Mouse (Mus musculus) limb, embryonic 10.5 days (tissue): ENCODE measurements at regions not wholly inside any gene's neighbourhood (a gene's known extent, or its start where the extent isn't known, plus 50 kb on each side); places are given as distances from the start of the nearest gene placed in this dataset.

Experiments
- DNase-seq: peaks from one replicate; pipeline ENCODE4 v3.0.0-alpha.2; 2017; ENCODE audit warnings: low spot score
- H3K27ac ChIP-seq: fragments of 300-500 bp; sonication (generic); 2 replicates; pipeline ENCODE4 v1.5.1; 2016; ENCODE audit warnings: mild to moderate bottlenecking
- H3K27me3 ChIP-seq: fragments of 300-500 bp; sonication (generic); 2 replicates; pipeline ENCODE4 v1.6.1; 2016; ENCODE audit warnings: low read depth, mild to moderate bottlenecking; ENCODE audit not compliant: poor library complexity, severe bottlenecking
- H3K36me3 ChIP-seq: fragments of 300-500 bp; sonication (generic); 2 replicates; pipeline ENCODE4 v1.6.1; 2016; ENCODE audit warnings: mild to moderate bottlenecking, moderate library complexity
- H3K4me1 ChIP-seq: fragments of 300-500 bp; sonication (generic); 2 replicates; pipeline ENCODE4 v1.6.1; 2016
- H3K4me3 ChIP-seq: fragments of 300-500 bp; sonication (generic); 2 replicates; pipeline ENCODE4 v1.5.1; 2016; ENCODE audit warnings: mild to moderate bottlenecking, moderate library complexity
- H3K9me3 ChIP-seq: fragments of 300-500 bp; sonication (generic); replicated peaks from 2 replicates; pipeline ENCODE4 v1.6.1; 2016; ENCODE audit warnings: mild to moderate bottlenecking
- WGBS: fragments of 180-500 bp; shearing (Covaris S2); methylation state at CpG from one replicate; pipeline ENCODE4 v1.1.7; 2016; 5-methylcytosine and 5-hydroxymethylcytosine counted together

DNA sequence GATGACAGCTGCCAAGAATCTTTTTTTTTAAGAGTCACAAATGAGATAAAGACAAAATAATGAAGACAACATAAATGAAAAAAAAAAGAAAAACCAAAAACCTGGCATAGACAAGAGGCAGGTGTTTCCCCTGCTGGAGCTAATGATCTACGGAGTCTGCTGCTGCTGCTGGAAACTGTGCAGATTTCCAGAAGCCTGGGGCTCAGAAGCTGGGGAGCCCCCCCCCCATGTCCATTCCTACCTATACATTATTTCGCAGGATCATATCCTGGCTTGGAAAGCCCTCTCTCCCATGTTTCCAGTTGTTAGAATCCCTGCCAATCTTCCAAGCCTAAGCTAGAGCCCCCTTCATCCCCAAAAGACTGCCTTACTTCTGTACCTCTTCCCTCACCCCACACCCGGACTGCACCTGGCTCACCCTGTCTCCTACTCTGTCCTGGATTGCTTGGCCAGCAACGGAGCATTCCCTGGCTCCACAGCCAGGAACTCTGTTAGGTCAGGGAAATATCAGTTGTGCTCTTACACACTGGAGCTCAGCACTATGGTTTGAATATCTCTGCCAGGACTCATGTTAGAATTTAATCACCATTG lies 218.6 kb upstream of the Six2 start:
- Histone ChIP-seq H3K27me3 (peaks cover 16% of the 10 kb centered on the region; the same call in 1 of the 2 replicates), H3K4me3 (no peak overlapping the region), H3K9me3 (0 out of 2 replicates have a peak, but pooled peaks cover 4% of the 10 kb centered on the region), H3K27ac (no peak overlapping the region), H3K36me3 (no peaks in the 10 kb centered on the region), H3K4me1 (peaks cover 12% of the 10 kb centered on the region; the same call in 1 of the 2 replicates)
- WGBS = 81% methylated on average over 4 of the region's 4 CpGs
- DNase-seq = no peak

DNA sequence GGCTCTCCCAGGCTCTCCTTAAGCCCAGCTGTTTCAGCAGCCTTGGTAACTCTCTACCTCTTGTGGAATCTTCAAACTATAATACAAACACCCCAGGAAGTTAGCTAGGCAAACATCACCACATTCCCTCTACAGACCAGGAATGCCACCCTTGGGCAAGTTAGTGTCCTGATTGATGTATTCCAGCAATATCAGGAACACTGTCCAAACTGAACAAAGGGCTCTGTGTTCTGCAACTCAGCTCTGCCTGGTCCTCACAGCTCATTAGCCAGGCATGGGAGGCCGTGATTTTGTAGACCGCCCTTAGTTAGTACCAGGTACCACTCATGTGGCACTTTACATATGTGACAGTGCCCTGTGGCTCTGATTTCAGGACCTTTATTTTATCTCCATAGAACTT lies 214.5 kb upstream of the Six2 start:
- Histone ChIP-seq H3K4me3 (no peak overlapping the region), H3K36me3 (no peaks in the 10 kb centered on the region), H3K4me1 (peaks cover 31% of the 10 kb centered on the region; the same call in 1 of the 2 replicates), H3K27ac (no peak overlapping the region), H3K9me3 (0 out of 2 replicates have a peak, but pooled peaks cover 4% of the 10 kb centered on the region), H3K27me3 (peaks cover 13% of the 10 kb centered on the region; the same call in 1 of the 2 replicates)
- no peak for DNase-seq
- 90% methylated on average over 2 of the region's 2 CpGs for WGBS

DNA sequence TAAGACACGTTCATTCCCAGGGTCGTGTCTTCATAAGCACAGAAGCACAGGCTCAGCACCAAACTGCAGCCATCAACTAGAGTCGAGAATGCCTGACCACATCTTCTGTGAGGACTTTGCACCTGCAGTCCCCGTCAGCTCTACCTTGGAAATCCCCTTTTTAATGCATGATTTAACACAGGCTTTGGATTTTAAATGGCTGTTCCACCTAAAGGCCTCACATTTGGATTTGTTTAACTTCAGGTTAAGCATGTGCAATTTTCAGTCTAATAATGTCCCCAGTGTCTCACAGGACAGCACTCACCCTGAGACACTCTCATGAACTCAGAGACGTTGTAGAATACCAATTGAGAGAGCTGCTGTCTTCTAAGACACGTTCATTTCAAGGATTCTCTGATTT lies 211.0 kb upstream of the Six2 start:
- no peaks in the 10 kb centered on the region for H3K36me3 ChIP-seq
- 85% methylated on average over 6 of the region's 6 CpGs for WGBS
- H3K27me3 ChIP-seq = 0 out of 2 replicates have a peak, but pooled peaks cover 15% of the 10 kb centered on the region
- no peak for DNase-seq
- no peaks in the 10 kb centered on the region for H3K9me3 ChIP-seq
- H3K4me3 ChIP-seq = no peak overlapping the region
- H3K27ac ChIP-seq = no peak overlapping the region
- H3K4me1 ChIP-seq = peaks cover 31% of the 10 kb centered on the region; the same call in 1 of the 2 replicates

DNA sequence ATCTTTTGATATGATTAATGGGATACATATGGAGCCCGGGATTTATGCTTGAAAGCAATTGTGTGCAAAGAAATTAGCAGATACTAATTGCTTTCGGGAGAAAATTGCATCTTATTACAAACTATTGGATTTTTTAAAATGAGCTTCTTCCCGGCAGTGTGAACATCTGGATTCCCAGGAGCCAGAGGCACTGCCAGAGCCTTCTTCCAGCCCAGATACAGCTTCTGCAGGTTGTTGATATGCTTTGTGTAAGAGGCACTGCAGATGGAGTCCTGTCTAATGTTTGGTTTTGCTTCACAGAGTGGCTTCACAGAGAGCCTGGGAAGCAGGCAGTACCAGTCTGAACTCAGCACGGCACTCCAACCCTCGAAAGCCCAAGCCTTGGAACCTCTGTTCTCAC lies 207.9 kb upstream of the Six2 start:
- Histone ChIP-seq H3K9me3 (no peaks in the 10 kb centered on the region), H3K27ac (no peak overlapping the region), H3K36me3 (no peaks in the 10 kb centered on the region), H3K27me3 (peaks cover 22% of the 10 kb centered on the region; the same call in 1 of the 2 replicates), H3K4me1 (peaks cover 25% of the 10 kb centered on the region), H3K4me3 (no peak overlapping the region)
- no peak for DNase-seq
- WGBS = 75% methylated on average over 5 of the region's 5 CpGs

DNA sequence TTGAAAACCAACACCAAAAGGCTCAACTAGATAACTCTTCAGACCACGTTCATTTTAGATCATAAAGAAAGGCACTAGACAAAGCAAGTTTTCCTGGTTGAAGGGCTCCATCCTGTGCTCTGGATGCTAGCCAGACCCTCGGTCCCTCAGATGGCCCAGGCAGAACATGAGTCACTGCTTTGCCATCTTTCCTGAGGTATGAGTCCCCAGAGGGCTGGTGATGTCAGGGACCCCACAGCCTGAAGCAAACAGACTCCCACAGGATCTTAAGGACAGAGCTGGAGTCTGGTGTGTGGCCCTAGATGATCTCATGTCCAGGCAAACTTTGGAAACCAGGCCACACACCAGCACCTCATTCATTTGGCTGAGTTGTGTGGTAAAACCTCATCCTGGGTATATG lies 203.2 kb upstream of the Six2 start:
- H3K9me3 ChIP-seq = no peaks in the 10 kb centered on the region
- H3K27ac ChIP-seq = no peak overlapping the region
- 81% methylated on average over 2 of the region's 2 CpGs for WGBS
- peaks cover 43% of the 10 kb centered on the region for H3K27me3 ChIP-seq
- H3K36me3 ChIP-seq = no peaks in the 10 kb centered on the region
- no peak for DNase-seq
- no peak overlapping the region for H3K4me3 ChIP-seq
- peaks cover 36% of the 10 kb centered on the region for H3K4me1 ChIP-seq

DNA sequence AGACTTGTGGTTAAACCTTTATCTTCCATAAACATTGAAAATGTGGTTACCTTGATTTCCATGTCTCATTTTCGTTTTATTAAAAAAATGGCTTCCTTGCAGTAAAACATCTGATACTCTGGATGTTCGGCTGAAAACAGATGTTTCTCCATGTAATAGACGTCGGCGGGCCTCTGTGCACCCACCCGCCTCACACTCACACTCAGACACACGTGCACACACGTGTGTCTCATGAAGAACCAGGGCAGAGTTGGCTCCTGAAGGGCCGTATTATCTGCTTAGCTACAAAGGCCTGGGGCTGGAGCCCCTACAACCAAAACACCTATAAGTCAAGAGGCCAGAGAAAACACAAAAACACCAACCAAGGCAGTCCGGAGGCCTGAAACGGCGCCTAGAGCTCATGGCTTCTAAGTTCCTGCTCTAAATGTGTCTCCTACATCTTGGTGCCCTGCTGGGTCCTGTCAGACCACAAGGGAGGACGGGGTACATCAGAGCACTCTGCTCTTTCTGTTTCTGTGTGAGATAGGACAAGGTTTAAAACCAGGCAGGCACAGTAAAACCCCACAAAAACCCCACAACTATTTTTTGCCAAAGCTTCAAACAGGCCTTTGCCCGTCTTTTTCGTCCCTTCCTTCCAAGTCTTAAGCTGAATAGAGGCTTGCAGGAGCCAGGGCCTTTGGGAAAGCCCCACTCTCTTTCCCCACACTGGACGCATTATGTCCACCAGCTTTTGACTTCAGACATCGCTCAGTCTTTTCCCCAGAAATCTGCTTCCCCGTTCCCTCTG lies 201.9 kb upstream of the Six2 start:
- no peak for DNase-seq
- 76% methylated on average over 18 of the region's 18 CpGs for WGBS
- H3K36me3 ChIP-seq = no peaks in the 10 kb centered on the region
- H3K9me3 ChIP-seq = no peaks in the 10 kb centered on the region
- peaks cover 38% of the 10 kb centered on the region for H3K4me1 ChIP-seq
- H3K4me3 ChIP-seq = no peak overlapping the region
- H3K27ac ChIP-seq = peak overlapping the region; percentile 76
- peaks cover 49% of the 10 kb centered on the region for H3K27me3 ChIP-seq

DNA sequence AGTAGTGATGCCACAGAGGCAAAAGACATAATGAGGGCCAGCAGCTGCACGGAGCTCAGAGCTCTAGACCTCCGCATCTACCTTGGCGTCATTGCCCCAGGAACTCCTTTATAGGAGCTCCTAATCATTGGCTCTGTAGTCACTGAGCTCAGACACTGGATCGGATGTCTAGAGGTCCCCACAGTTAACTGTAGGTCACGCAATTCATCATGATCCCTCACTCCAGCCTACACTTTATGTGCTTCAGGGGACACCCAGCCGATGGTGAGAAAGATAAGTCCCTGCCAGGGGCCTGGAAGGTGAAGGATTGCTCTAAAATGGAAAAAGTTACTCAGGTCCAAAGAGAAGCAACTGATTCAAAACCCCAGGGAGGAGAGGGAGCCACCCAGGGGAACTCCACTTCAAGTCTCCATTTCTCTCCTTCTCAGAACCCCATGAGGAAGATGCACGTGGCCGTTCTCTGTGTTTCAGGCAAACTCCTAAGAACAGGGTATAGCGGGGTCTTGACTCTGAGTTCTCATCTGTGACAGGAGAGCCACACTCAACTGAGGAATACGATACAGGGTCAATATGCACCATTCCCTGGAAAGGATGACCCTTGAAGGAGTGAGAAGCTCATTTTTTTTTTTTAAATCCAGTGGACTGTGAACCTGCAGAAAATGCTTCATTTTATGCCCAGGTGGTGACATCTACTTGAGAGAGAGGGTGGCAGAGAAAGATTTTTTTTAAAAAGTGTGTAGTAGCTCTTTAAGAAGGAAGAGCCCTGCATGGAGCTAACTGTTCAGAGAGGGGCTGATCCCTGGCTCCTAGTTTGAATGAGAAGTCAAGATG lies 200.7 kb upstream of the Six2 start:
- Histone ChIP-seq H3K9me3 (no peaks in the 10 kb centered on the region), H3K36me3 (no peaks in the 10 kb centered on the region), H3K27me3 (peaks cover 54% of the 10 kb centered on the region), H3K4me3 (no peak overlapping the region), H3K4me1 (peaks cover 38% of the 10 kb centered on the region), H3K27ac (peak overlapping the region; percentile 76; the same call in 1 of the 2 replicates)
- no peak for DNase-seq
- 73% methylated on average over 10 of the region's 10 CpGs for WGBS

DNA sequence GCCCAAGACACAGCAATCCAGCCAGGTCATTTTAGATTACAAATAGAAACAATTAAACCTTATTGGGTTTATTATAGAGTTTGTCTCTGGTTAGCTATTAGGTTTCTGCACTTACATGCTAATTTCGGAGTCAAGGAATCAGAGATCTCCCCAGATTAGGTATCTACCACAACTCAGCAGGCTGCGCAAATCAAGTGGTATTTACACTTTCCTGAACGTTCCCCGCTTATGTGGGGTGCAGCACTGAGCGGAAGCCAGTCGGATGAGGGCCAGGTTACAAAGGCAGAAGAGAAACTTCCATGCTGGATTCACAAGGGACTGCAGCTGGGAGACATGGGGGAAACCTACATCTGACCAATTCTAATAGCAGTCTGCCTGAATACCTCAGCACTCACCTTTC lies 198.6 kb upstream of the Six2 start:
- H3K9me3 ChIP-seq = no peaks in the 10 kb centered on the region
- peaks cover 41% of the 10 kb centered on the region for H3K4me1 ChIP-seq
- no peak overlapping the region for H3K4me3 ChIP-seq
- no peak overlapping the region for H3K27ac ChIP-seq
- H3K27me3 ChIP-seq = peaks cover 69% of the 10 kb centered on the region
- no peak for DNase-seq
- WGBS = 93% methylated on average over 6 of the region's 6 CpGs
- H3K36me3 ChIP-seq = no peaks in the 10 kb centered on the region

DNA sequence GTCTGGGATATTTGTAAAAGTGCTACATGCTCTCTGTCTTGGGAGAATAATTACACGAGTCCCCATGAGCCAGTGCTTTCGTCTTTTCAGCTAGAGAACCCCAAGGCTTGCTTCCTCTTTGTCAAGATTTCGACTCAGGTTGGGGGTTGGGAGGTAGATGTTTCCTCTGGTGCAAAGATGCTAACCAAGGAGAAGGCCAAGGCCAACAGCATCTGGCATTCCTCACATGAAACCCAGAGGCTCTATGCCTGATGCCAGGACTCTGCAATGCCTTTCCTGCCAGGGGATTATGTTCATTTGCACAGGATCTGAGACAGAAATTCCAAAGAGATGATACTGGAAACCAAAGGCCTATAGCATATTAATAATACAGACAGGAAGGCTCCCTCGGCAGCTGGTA lies 198.2 kb upstream of the Six2 start:
- Histone ChIP-seq H3K36me3 (no peaks in the 10 kb centered on the region), H3K4me3 (no peak overlapping the region), H3K4me1 (peaks cover 46% of the 10 kb centered on the region), H3K27me3 (peaks cover 64% of the 10 kb centered on the region), H3K9me3 (no peaks in the 10 kb centered on the region), H3K27ac (no peak overlapping the region)
- WGBS = 80% methylated on average over 4 of the region's 4 CpGs
- no peak for DNase-seq

DNA sequence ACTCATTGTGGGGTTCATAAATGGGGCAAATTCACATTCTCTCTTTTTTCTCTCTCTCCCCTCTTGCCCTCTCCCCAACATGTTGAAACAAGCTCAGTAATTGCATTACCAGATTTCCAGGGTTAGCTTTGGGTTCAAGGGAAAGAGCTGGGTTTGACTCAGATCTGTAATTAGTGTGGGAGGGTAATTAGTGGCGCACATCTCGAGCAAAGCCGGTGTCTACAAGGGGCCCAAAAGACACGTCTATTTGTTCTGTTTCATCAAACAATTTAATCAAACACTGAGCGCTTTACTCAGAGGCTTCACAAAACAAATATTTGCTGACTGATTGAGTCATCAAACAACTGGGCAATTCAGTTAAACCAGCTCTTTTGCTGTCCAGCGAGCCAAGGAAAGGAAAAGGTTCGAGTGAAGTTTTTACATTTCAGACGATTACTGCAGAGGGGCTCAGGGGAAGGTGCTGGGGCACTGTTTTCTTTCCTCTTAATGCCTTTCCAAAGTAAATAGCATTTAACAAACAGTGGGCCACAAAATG lies 193.6 kb upstream of the Six2 start:
- Histone ChIP-seq H3K9me3 (no peaks in the 10 kb centered on the region), H3K4me3 (no peak overlapping the region), H3K4me1 (peaks cover 45% of the 10 kb centered on the region), H3K27ac (peak overlapping the region; percentile 59), H3K27me3 (peaks cover 52% of the 10 kb centered on the region), H3K36me3 (no peaks in the 10 kb centered on the region)
- no peak for DNase-seq
- WGBS = 48% methylated on average over 8 of the region's 8 CpGs

DNA sequence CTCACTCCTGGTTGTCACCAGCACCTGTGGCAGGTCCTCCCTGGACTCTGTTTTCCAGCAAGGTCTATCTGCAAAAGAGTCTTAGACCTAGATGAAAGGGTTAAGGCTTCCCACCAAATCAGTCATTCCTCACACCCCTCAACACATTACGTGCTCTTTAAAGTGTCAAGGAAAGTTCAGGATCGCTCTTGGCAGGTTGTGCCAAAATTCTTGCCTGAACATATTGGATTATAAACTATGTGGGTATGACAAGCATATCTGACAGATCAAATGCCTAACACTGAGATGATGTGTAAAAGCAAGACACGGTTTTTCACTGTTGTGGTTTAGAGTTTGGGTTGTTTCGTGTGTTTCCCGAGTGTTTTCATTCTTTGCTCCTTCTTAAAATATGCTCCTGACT lies 193.0 kb upstream of the Six2 start:
- peaks cover 46% of the 10 kb centered on the region for H3K27me3 ChIP-seq
- peaks cover 47% of the 10 kb centered on the region for H3K4me1 ChIP-seq
- WGBS = 47% methylated on average over 5 of the region's 5 CpGs

DNA sequence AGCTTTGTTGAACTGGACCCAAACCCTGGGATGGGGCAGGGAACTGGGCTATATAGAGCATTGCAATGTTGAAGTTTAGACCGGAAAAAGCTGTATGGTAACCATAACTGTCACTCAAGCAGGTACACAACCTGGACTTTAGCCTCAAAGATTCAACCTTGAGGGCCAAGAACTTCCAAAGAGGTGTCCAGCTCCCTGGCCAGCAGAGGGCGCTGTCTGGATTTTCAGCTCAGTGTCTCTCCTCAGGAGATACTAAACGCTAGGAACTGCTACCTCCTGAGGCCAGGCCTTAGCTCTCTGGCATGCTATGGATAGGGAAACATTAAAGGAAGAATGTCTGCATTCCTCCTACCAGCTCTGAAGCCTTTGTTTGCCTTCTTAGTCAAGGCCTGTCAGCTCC lies 189.4 kb upstream of the Six2 start:
- Histone ChIP-seq H3K9me3 (no peaks in the 10 kb centered on the region), H3K27me3 (peaks cover 55% of the 10 kb centered on the region), H3K4me1 (peaks cover 63% of the 10 kb centered on the region), H3K4me3 (no peak overlapping the region), H3K27ac (0 out of 2 replicates have a peak overlapping the region, but pooled peaks have one; percentile 61), H3K36me3 (no peaks in the 10 kb centered on the region)
- DNase-seq = peak; percentile 70
- 36% methylated on average over 3 of the region's 3 CpGs for WGBS

More for the DNA sequence above, 193.0 kb upstream of the Six2 start:
- no peaks in the 10 kb centered on the region for H3K36me3 ChIP-seq
- no peak overlapping the region for H3K27ac ChIP-seq
- H3K9me3 ChIP-seq = no peaks in the 10 kb centered on the region
- DNase-seq = no peak
- no peak overlapping the region for H3K4me3 ChIP-seq
